Comparison of ENCODE assay signal across 10 mouse cellular contexts in genomic region chr9:92555006-92555958, GRCm38 (mm10).
"Had no signal": no experiment of that assay in that cellular context is flagged by ENCODE, and none has a peak within 500 bp of the region (broad histone marks: within the 10 kb centered on the region; RNA-seq: fewer than 3 reads in every experiment).

No protein-coding gene starts in this region.

- H3K4me2 ChIP-seq: limb, embryonic 12.5 days; liver, embryonic 13.5 days had no signal

- H3K9me3 ChIP-seq: limb, embryonic 12.5 days; liver, embryonic 13.5 days had no signal

- H3K27me3 ChIP-seq: limb, embryonic 12.5 days; liver, embryonic 13.5 days had no signal

- H3K27ac ChIP-seq: layer of hippocampus, adult 2 months; limb, embryonic 12.5 days; liver, embryonic 13.5 days; stomach, postnatal 0 days had no signal

- DNase-seq: kidney, adult 8-10 months; kidney, postnatal 36 days; liver; liver, embryonic 13.5 days; liver, postnatal 0 days had no signal

- H3K9ac ChIP-seq: limb, embryonic 12.5 days; liver, embryonic 13.5 days; liver, postnatal 0 days had no signal

- H3K4me3 ChIP-seq: layer of hippocampus, adult 2 months; limb, embryonic 12.5 days; liver, embryonic 13.5 days had no signal

- ATAC-seq: inflammation-experienced regulatory T-cells, adult 6 months; intestine, postnatal 0 days; liver, postnatal 0 days had no signal

- H3K36me3 ChIP-seq: limb, embryonic 12.5 days; liver, embryonic 13.5 days had no signal

- H3K4me1 ChIP-seq: liver, embryonic 13.5 days had no signal
